Mouse (Mus musculus) fibroblast of lung, adult 2 months (primary cell): ENCODE measurements around the gene Caprin1.

Source experiments
- DNase-seq: peaks from one replicate; pipeline ENCODE4 v3.0.0-alpha.2; 2011; ENCODE audit warnings: low read depth

The Caprin1 gene

GRCm38 (mm10) chr2:103796861-103797466, 485 bp downstream of the Caprin1 start:
- peak; percentile 21 for DNase-seq

- DNase-seq = peak; percentile 7
Observed at GRCm38 (mm10) chr2:103796211-103796860, 1.1 kb downstream of the Caprin1 start.

GRCm38 (mm10) chr2:103795843-103796210, 1.6 kb downstream of the Caprin1 start:
- DNase-seq = peak; percentile 41

- no peak for DNase-seq
Observed at GRCm38 (mm10) chr2:103792009-103792408, 5.4 kb downstream of the Caprin1 start.

GRCm38 (mm10) chr2:103785735-103786134, 11.7 kb downstream of the Caprin1 start:
- DNase-seq = no peak

GRCm38 (mm10) chr2:103784621-103785020, 12.8 kb downstream of the Caprin1 start:
- DNase-seq = no peak

GRCm38 (mm10) chr2:103762492-103762891, 35.0 kb downstream of the Caprin1 start:
- no peak for DNase-seq

GRCm38 (mm10) chr2:103761993-103762392, 35.5 kb downstream of the Caprin1 start:
- no peak for DNase-seq

- peak; percentile 99 for DNase-seq
Observed at GRCm38 (mm10) chr2:103760906-103761716, 36.3 kb downstream of the Caprin1 start, which contains the start of gene Nat10. Gene Nat10 (minus strand): TSS chr2:103761270.

- DNase-seq = peak; percentile 12
Observed at GRCm38 (mm10) chr2:103760421-103760820, 37.0 kb downstream of the Caprin1 start.

GRCm38 (mm10) chr2:103755458-103756085, 41.9 kb downstream of the Caprin1 start:
- DNase-seq = no peak

- no peak for DNase-seq
Observed at GRCm38 (mm10) chr2:103754614-103755013, 42.8 kb downstream of the Caprin1 start.

- no peak for DNase-seq
Observed at GRCm38 (mm10) chr2:103751771-103752170, 45.7 kb downstream of the Caprin1 start.

- no peak for DNase-seq
Observed at GRCm38 (mm10) chr2:103749091-103749490, 48.4 kb downstream of the Caprin1 start.

- no peak for DNase-seq
Observed at GRCm38 (mm10) chr2:103747891-103748290, 49.6 kb downstream of the Caprin1 start.

- DNase-seq = no peak
Observed at GRCm38 (mm10) chr2:103746761-103747160, 50.7 kb downstream of the Caprin1 start.

GRCm38 (mm10) chr2:103746096-103746495, 51.4 kb downstream of the Caprin1 start:
- no peak for DNase-seq

GRCm38 (mm10) chr2:103745481-103745880, 52.0 kb downstream of the Caprin1 start:
- no peak for DNase-seq

- peak; percentile 24 for DNase-seq
Observed at GRCm38 (mm10) chr2:103743988-103744387, 53.5 kb downstream of the Caprin1 start.

- no peak for DNase-seq
Observed at GRCm38 (mm10) chr2:103743536-103743935, 53.9 kb downstream of the Caprin1 start.

- no peak for DNase-seq
Observed at GRCm38 (mm10) chr2:103742821-103743220, 54.6 kb downstream of the Caprin1 start.

GRCm38 (mm10) chr2:103731423-103731822, 66.0 kb downstream of the Caprin1 start:
- no peak for DNase-seq
